ENCODE assay signal across 28 mouse cellular contexts in genomic region chr11:78986311-78987002, GRCm38 (mm10). TPM values are rescaled to one million over a fixed set of nuclear protein-coding genes. Genes with fewer than 3 reads are reported as not detected.
DNase-seq lines count a peak whose midpoint lies in the region; ATAC-seq and TF ChIP-seq lines count a peak whose summit lies in the region.
"Had no signal": no experiment of that assay in that cellular context is flagged by ENCODE, and none has a peak within 500 bp of the region (broad histone marks: within the 10 kb centered on the region; RNA-seq: fewer than 3 reads in every experiment).

No protein-coding gene starts in this region.

- no peak for TF ChIP-seq POLR2A in MEL (IDR thresholded peaks at IDR 0.05; ENCODE audit: control insufficient read depth in 1 of 2, insufficient read depth in 1 of 2, low read depth in 1 of 2, low read length in 2 of 2, poor library complexity in 1 of 2)
- no peak for TF ChIP-seq POLR2A in small intestine, adult 2 months (IDR thresholded peaks at IDR 0.05; ENCODE audit: low read depth, low read length)

- TF ChIP-seq RAD21 in MEL (IDR thresholded peaks at IDR 0.05; ENCODE audit: low read depth, low read length): no peak

- H3K27ac ChIP-seq in MEL (ENCODE audit: control insufficient read depth, low read depth, low read length): no peak overlapping the region
- H3K27ac ChIP-seq in intestine, embryonic 15.5 days: peak overlapping the region; percentile 44
- peak overlapping the region; percentile 18 for H3K27ac ChIP-seq in small intestine, adult 2 months (ENCODE audit: insufficient read depth, low read depth, low read length)
- H3K27ac ChIP-seq: embryonic facial prominence, embryonic 13.5 days; forebrain, embryonic 12.5 days; forebrain, embryonic 15.5 days; heart, embryonic 13.5 days; hindbrain, embryonic 14.5 days; hindbrain, postnatal 0 days had no signal

- no peaks in the 10 kb centered on the region for H3K27me3 ChIP-seq in MEL (ENCODE audit: control insufficient read depth in 1 of 2, insufficient read depth in 2 of 2, low read length in 2 of 2)
- H3K27me3 ChIP-seq in intestine, embryonic 15.5 days (replicated peaks): no peaks in the 10 kb centered on the region
- no peaks in the 10 kb centered on the region for H3K27me3 ChIP-seq in small intestine, adult 2 months (ENCODE audit: control insufficient read depth, insufficient read depth, low read length)
- H3K27me3 ChIP-seq: CH12.LX; embryonic facial prominence, embryonic 13.5 days; forebrain, embryonic 12.5 days; forebrain, embryonic 15.5 days; heart, embryonic 13.5 days had no signal

- peaks cover 21 to 54% of the 10 kb centered on the region in 2 experiments for H3K4me1 ChIP-seq in MEL (ENCODE audit: control insufficient read depth in 1 of 2, insufficient read depth in 2 of 2, low read length in 2 of 2)
- peaks cover 10% of the 10 kb centered on the region; the same call in 1 of the 2 replicates for H3K4me1 ChIP-seq in intestine, embryonic 15.5 days (replicated peaks)
- peaks cover 11% of the 10 kb centered on the region; the same call in 1 of the 2 replicates for H3K4me1 ChIP-seq in small intestine, adult 2 months (ENCODE audit: control insufficient read depth, insufficient read depth, insufficient read length, low read length)
- H3K4me1 ChIP-seq: forebrain, embryonic 12.5 days; forebrain, embryonic 15.5 days had no signal

- ATAC-seq in intestine, embryonic 15.5 days: no peak
- ATAC-seq: activated CD4-positive, CD25-positive, alpha-beta regulatory T cell, adult 4 months; forebrain, embryonic 15.5 days; hindbrain, postnatal 0 days; inflammation-experienced regulatory T-cells, adult 6 months had no signal

- WGBS in intestine, embryonic 15.5 days: 78% methylated on average over 10 of the region's 10 CpGs
- WGBS in small intestine, adult 2 months: 38% methylated on average over 10 of the region's 10 CpGs

- TF ChIP-seq CTCF in MEL (IDR thresholded peaks at IDR 0.05 in 2 of 3, conservative IDR thresholded peaks at IDR 0.05 in 1 of 3; ENCODE audit: control insufficient read depth in 1 of 3, insufficient read depth in 1 of 3, low read depth in 2 of 3, low read length in 3 of 3, poor library complexity in 1 of 3, severe bottlenecking in 1 of 3): no peak
- TF ChIP-seq CTCF in small intestine, adult 2 months (IDR thresholded peaks at IDR 0.05; ENCODE audit: extremely low read depth, insufficient read length, insufficient replicate concordance, low read depth, low read length): no peak

- peaks cover 0 to 29% of the 10 kb centered on the region in 2 experiments; a peak in 2 of 4 replicates for H3K36me3 ChIP-seq in MEL (ENCODE audit: control insufficient read depth in 1 of 2, insufficient read depth in 2 of 2, low read length in 2 of 2)
- H3K36me3 ChIP-seq in intestine, embryonic 15.5 days: no peaks in the 10 kb centered on the region
- H3K36me3 ChIP-seq in small intestine, adult 2 months (ENCODE audit: control insufficient read depth, insufficient read depth, low read length): no peaks in the 10 kb centered on the region
- H3K36me3 ChIP-seq: embryonic facial prominence, embryonic 13.5 days; forebrain, embryonic 12.5 days; forebrain, embryonic 15.5 days; heart, embryonic 13.5 days had no signal

- intact Hi-C loops in left cerebral cortex, postnatal 36 days (cut with DNase I): no loop called here

- peaks cover 29% of the 10 kb centered on the region for H3K79me2 ChIP-seq in MEL (ENCODE audit: control insufficient read depth, insufficient read depth, low read length, poor library complexity)

- TF ChIP-seq EP300 in MEL (IDR thresholded peaks at IDR 0.05; ENCODE audit: low read depth in 1 of 2, low read length in 2 of 2): peak; percentile 37 to 52; a peak in 2 of 4 replicates

- peak; percentile 71 for DNase-seq in heart, adult 11 months
- DNase-seq in heart, adult 18-20 months: no peak
- peak; percentile 67 for DNase-seq in MEL (ENCODE audit: low read depth, low spot score)
- no peak for DNase-seq in Muller cell, postnatal 12 days (ENCODE audit: inconsistent ontology term)
- no peak for DNase-seq in cerebellum, adult 8-10 months
- no peak for DNase-seq in left cerebral cortex, postnatal 36 days (ENCODE audit: low spot score in 2 of 2)
- DNase-seq: adrenal gland, adult 8-10 months; adrenal gland, postnatal 25 days; cerebellum, adult 11-12 months; cerebellum, adult 9-10 months; cerebellum, postnatal 25 days; gastrocnemius, postnatal 14 days; heart, postnatal 14 days; heart, postnatal 4 days; kidney, adult 18-20 months had no signal

- no peaks in the 10 kb centered on the region for H3K9me3 ChIP-seq in MEL (replicated peaks; ENCODE audit: insufficient read depth, low read length)
- H3K9me3 ChIP-seq in intestine, embryonic 15.5 days: no peaks in the 10 kb centered on the region
- H3K9me3 ChIP-seq: forebrain, embryonic 12.5 days; forebrain, embryonic 15.5 days; G1E had no signal

- no peak overlapping the region for H3K9ac ChIP-seq in MEL (ENCODE audit: control insufficient read depth, low read depth, low read length, poor library complexity, severe bottlenecking)
- no peak overlapping the region for H3K9ac ChIP-seq in intestine, embryonic 15.5 days
- H3K9ac ChIP-seq: embryonic facial prominence, embryonic 13.5 days; forebrain, embryonic 12.5 days; forebrain, embryonic 15.5 days; heart, embryonic 13.5 days; hindbrain, embryonic 14.5 days had no signal

- no peak overlapping the region for H3K4me2 ChIP-seq in intestine, embryonic 15.5 days (replicated peaks)
- H3K4me2 ChIP-seq: embryonic facial prominence, embryonic 13.5 days; forebrain, embryonic 12.5 days; forebrain, embryonic 15.5 days; heart, embryonic 13.5 days; hindbrain, embryonic 14.5 days had no signal

- no peak overlapping the region for H3K4me3 ChIP-seq in MEL (ENCODE audit: control insufficient read depth in 1 of 2, insufficient read depth in 1 of 2, low read depth in 2 of 2, low read length in 2 of 2)
- no peak overlapping the region for H3K4me3 ChIP-seq in intestine, embryonic 15.5 days (replicated peaks)
- no peak overlapping the region for H3K4me3 ChIP-seq in small intestine, adult 2 months (ENCODE audit: low read depth, low read length)
- H3K4me3 ChIP-seq: embryonic facial prominence, embryonic 13.5 days; erythroblast, embryonic 14.5 days; forebrain, embryonic 12.5 days; forebrain, embryonic 15.5 days; heart, embryonic 13.5 days had no signal

TF ChIP-seq in MEL, 35 proteins besides CTCF, POLR2A, EP300 and RAD21:
- no peak for TF ChIP-seq USF2 (IDR thresholded peaks at IDR 0.05; ENCODE audit: borderline replicate concordance in 1 of 2, insufficient read depth in 1 of 2, low read depth in 1 of 2, low read length in 2 of 2)
- peak; percentile 42; the same call in 1 of the 2 replicates for TF ChIP-seq MXI1 (IDR thresholded peaks at IDR 0.05; ENCODE audit: low read depth, low read length)
- no peak for TF ChIP-seq ZC3H11A (IDR thresholded peaks at IDR 0.05; ENCODE audit: low read depth, low read length)
- no peak for TF ChIP-seq TBP (IDR thresholded peaks at IDR 0.05; ENCODE audit: low read depth, low read length)
- no peak for TF ChIP-seq MAZ (IDR thresholded peaks at IDR 0.05; ENCODE audit: low read depth, low read length)
- TF ChIP-seq ETS1 (IDR thresholded peaks at IDR 0.05; ENCODE audit: low read depth, low read length): peak; percentile 74
- no peak for TF ChIP-seq NELFE (IDR thresholded peaks at IDR 0.05; ENCODE audit: low read depth, low read length)
- no peak for TF ChIP-seq ZNF384 (IDR thresholded peaks at IDR 0.05; ENCODE audit: low read depth, low read length)
- TF ChIP-seq MEF2A (IDR thresholded peaks at IDR 0.05; ENCODE audit: extremely low read depth, insufficient replicate concordance, low read depth, low read length, poor library complexity, severe bottlenecking): no peak
- TF ChIP-seq BHLHE40 (IDR thresholded peaks at IDR 0.05; ENCODE audit: borderline replicate concordance, low read depth, low read length): peak; percentile 68
- peak; percentile 15; the same call in 1 of the 2 replicates for TF ChIP-seq MAX (IDR thresholded peaks at IDR 0.05; ENCODE audit: low read length)
- no peak for TF ChIP-seq GABPA (IDR thresholded peaks at IDR 0.05; ENCODE audit: low read depth, low read length)
- TF ChIP-seq RCOR1 (IDR thresholded peaks at IDR 0.05; ENCODE audit: low read depth, low read length): peak; percentile 99
- TF ChIP-seq E2F4 (IDR thresholded peaks at IDR 0.05; ENCODE audit: borderline replicate concordance, low read depth, low read length): no peak
- peak; percentile 48; the same call in 1 of the 2 replicates for TF ChIP-seq MYC (IDR thresholded peaks at IDR 0.05; ENCODE audit: low read depth, low read length)
- peak; percentile 81 for TF ChIP-seq GATA1 (IDR thresholded peaks at IDR 0.05; ENCODE audit: low read depth, low read length)
- peak; percentile 56 for TF ChIP-seq SIN3A (IDR thresholded peaks at IDR 0.05; ENCODE audit: low read length)
- no peak for TF ChIP-seq POLR2AphosphoS5 (IDR thresholded peaks at IDR 0.05; ENCODE audit: borderline replicate concordance, low read depth, low read length)
- TF ChIP-seq UBTF (IDR thresholded peaks at IDR 0.05; ENCODE audit: borderline replicate concordance, insufficient read depth, low read depth, low read length): no peak
- TF ChIP-seq ZMIZ1 (IDR thresholded peaks at IDR 0.05; ENCODE audit: low read depth, low read length): no peak
- no peak for TF ChIP-seq NRF1 (IDR thresholded peaks at IDR 0.05; ENCODE audit: insufficient read depth, low read depth, low read length, poor library complexity, severe bottlenecking)
- TF ChIP-seq USF1 (IDR thresholded peaks at IDR 0.05; ENCODE audit: low read depth, low read length): no peak
- TF ChIP-seq SMC3 (IDR thresholded peaks at IDR 0.05; ENCODE audit: low read depth, low read length): no peak
- TF ChIP-seq TCF12 (IDR thresholded peaks at IDR 0.05; ENCODE audit: low read depth, low read length): peak; percentile 33; the same call in 1 of the 2 replicates
TF ChIP-seq in MEL: peak in this region for 9.

RNA-seq across cellular contexts. Expression of gene Lgals9, which starts 1.7 kb away (rescaled TPM):
- 10 to 100 TPM; 19.5 to 22.5 TPM for total RNA-seq in heart, adult 18-20 months (2021)
- total RNA-seq in MEL (2012; rRNA removed): 160 and 184 TPM in 2 replicates
- 100 to 1,000 TPM; 228 to 287 TPM for polyA plus RNA-seq in MEL (2012; ENCODE audit: insufficient read depth in 1 of 2, insufficient read length in 2 of 2, low read depth in 1 of 2, low replicate concordance in 2 of 2, missing spikeins in 1 of 2)
- polyA plus RNA-seq in intestine, embryonic 15.5 days (2015; fragmentation: Nextera tagmentation; extraction: Ambion mirVana): 71.1 and 73.1 TPM in 2 replicates
- 263 and 686 TPM in 2 replicates for polyA plus RNA-seq in small intestine, adult 2 months (2012; rRNA removed)
- 1 to 10 TPM; 4.6 to 5.4 TPM for total RNA-seq in left cerebral cortex, postnatal 36 days (2021)

Comparison
In these comparisons a context has a peak if more than half of its experiments do, and no peak if none do; other contexts are left out.
1. DNase-seq: peak in heart, adult 11 months (single experiment) and MEL (single experiment); none in heart, adult 18-20 months (0 of 2), Muller cell, postnatal 12 days (single experiment), cerebellum, adult 8-10 months (single experiment) and left cerebral cortex, postnatal 36 days (0 of 2).